Mouse (Mus musculus) MEL (cell line): ENCODE data around the gene Hdac6.

ENCODE experiments used
- CHD2 ChIP-seq: IDR thresholded peaks from 2 replicates; pipeline ENCODE4 v1.6.1; 2011; ENCODE audit warnings: low read length, improper control_type of control experiment
- CTCF ChIP-seq, 3 experiments: IDR thresholded peaks in 2 of 3; conservative IDR thresholded peaks in 1 of 3; 2 replicates each; pipeline ENCODE4 v1.5.1; 2011 to 2012; ENCODE audit warnings: low read length in 3 of 3, low read depth in 2 of 3, mild to moderate bottlenecking in 2 of 3, improper control_type of control experiment in 1 of 3, inconsistent platforms in 1 of 3, mixed read lengths in 1 of 3, moderate library complexity in 1 of 3; ENCODE audit not compliant: control insufficient read depth in 1 of 3, insufficient read depth in 1 of 3, poor library complexity in 1 of 3, severe bottlenecking in 1 of 3
- EP300 ChIP-seq, 2 experiments: IDR thresholded peaks; 2 replicates each; pipeline ENCODE4 v1.6.1; 2011; ENCODE audit warnings: improper control_type of control experiment in 2 of 2, low read length in 2 of 2, low read depth in 1 of 2, mild to moderate bottlenecking in 1 of 2
- GABPA ChIP-seq: IDR thresholded peaks from 2 replicates; pipeline ENCODE4 v1.6.1; 2012; ENCODE audit warnings: low read depth, mild to moderate bottlenecking, inconsistent platforms, low read length, improper control_type of control experiment, moderate library complexity
- MAFK ChIP-seq: IDR thresholded peaks from 2 replicates; pipeline ENCODE4 v1.6.1; 2011; ENCODE audit warnings: low read depth, mild to moderate bottlenecking, low read length, improper control_type of control experiment, borderline replicate concordance
- POLR2A ChIP-seq, 2 experiments: IDR thresholded peaks; 2 replicates each; pipeline ENCODE4 v1.6.1; 2011 to 2012; ENCODE audit warnings: low read length in 2 of 2, mild to moderate bottlenecking in 2 of 2, control low read depth in 1 of 2, improper control_type of control experiment in 1 of 2, low read depth in 1 of 2, moderate library complexity in 1 of 2; ENCODE audit not compliant: control insufficient read depth in 1 of 2, insufficient read depth in 1 of 2, poor library complexity in 1 of 2
- TCF12 ChIP-seq: IDR thresholded peaks from 2 replicates; pipeline ENCODE4 v1.6.1; 2014; ENCODE audit warnings: low read depth, mild to moderate bottlenecking, inconsistent platforms, low read length, improper control_type of control experiment, moderate library complexity
- USF2 ChIP-seq, 2 experiments: IDR thresholded peaks; 2 replicates each; pipeline ENCODE4 v1.6.1; 2011 to 2012; ENCODE audit warnings: improper control_type of control experiment in 2 of 2, low read length in 2 of 2, borderline replicate concordance in 1 of 2, inconsistent platforms in 1 of 2, low read depth in 1 of 2, mild to moderate bottlenecking in 1 of 2; ENCODE audit not compliant: insufficient read depth in 1 of 2

- no peak for TF ChIP-seq TCF12
- no peak for TF ChIP-seq MAFK
- TF ChIP-seq POLR2A (IDR thresholded peaks at IDR 0.05; ENCODE audit: control insufficient read depth in 1 of 2, insufficient read depth in 1 of 2, low read depth in 1 of 2, low read length in 2 of 2, poor library complexity in 1 of 2) = no peak; a peak in 1 of 4 replicates
- no peak for TF ChIP-seq EP300 (IDR thresholded peaks at IDR 0.05; ENCODE audit: low read depth in 1 of 2, low read length in 2 of 2)
- TF ChIP-seq CTCF (IDR thresholded peaks at IDR 0.05 in 2 of 3, conservative IDR thresholded peaks at IDR 0.05 in 1 of 3; ENCODE audit: control insufficient read depth in 1 of 3, insufficient read depth in 1 of 3, low read depth in 2 of 3, low read length in 3 of 3, poor library complexity in 1 of 3, severe bottlenecking in 1 of 3) = no peak
- TF ChIP-seq USF2 (IDR thresholded peaks at IDR 0.05; ENCODE audit: borderline replicate concordance in 1 of 2, insufficient read depth in 1 of 2, low read depth in 1 of 2, low read length in 2 of 2) = no peak
- no peak for TF ChIP-seq CHD2
- TF ChIP-seq GABPA = no peak
Measured at GRCm38 (mm10) chrX:7968899-7969298, 21.2 kb upstream of the Hdac6 start.
